Mouse (Mus musculus) liver, embryonic 12.5 days (tissue): Measurements from ENCODE around the gene Olfr665. TPM values are rescaled to one million over a fixed set of nuclear protein-coding genes. Genes with fewer than 3 reads are reported as not detected.
"Not testable (repeated sequence)": the region's sequence is repeated elsewhere in the genome, so short reads cannot be mapped to it uniquely, and the experiment has no call there.

Experiments used
- ATAC-seq: fragments of 200-750 bp; cut with Nextera tagmentation; 2 replicates; pipeline ENCODE4 v1.8.0; 2017; ENCODE audit warnings: moderate number of reproducible peaks, mild to moderate bottlenecking, moderate library complexity
- H3K27ac ChIP-seq: fragments of 300-500 bp; sonication (generic); 2 replicates; pipeline ENCODE4 v1.5.1; 2016; ENCODE audit warnings: mild to moderate bottlenecking
- H3K27me3 ChIP-seq: fragments of 300-500 bp; sonication (generic); replicated peaks from 2 replicates; pipeline ENCODE4 v1.6.1; 2016; ENCODE audit warnings: mild to moderate bottlenecking, moderate library complexity
- H3K36me3 ChIP-seq: fragments of 300-500 bp; sonication (generic); 2 replicates; pipeline ENCODE4 v1.6.1; 2016; ENCODE audit warnings: mild to moderate bottlenecking, moderate library complexity
- H3K4me1 ChIP-seq: fragments of 300-500 bp; sonication (generic); 2 replicates; pipeline ENCODE4 v1.6.1; 2016
- H3K4me2 ChIP-seq: fragments of 300-500 bp; sonication (generic); 2 replicates; pipeline ENCODE4 v1.6.1; 2016; ENCODE audit warnings: mild to moderate bottlenecking, moderate library complexity
- H3K4me3 ChIP-seq: fragments of 300-500 bp; sonication (generic); 2 replicates; pipeline ENCODE4 v1.5.1; 2016; ENCODE audit warnings: mild to moderate bottlenecking, moderate library complexity
- H3K9ac ChIP-seq: fragments of 300-500 bp; sonication (generic); 2 replicates; pipeline ENCODE4 v1.6.1; 2016; ENCODE audit warnings: mild to moderate bottlenecking, moderate library complexity
- H3K9me3 ChIP-seq: fragments of 300-500 bp; sonication (generic); replicated peaks from 2 replicates; pipeline ENCODE4 v1.6.1; 2016; ENCODE audit warnings: mild to moderate bottlenecking, moderate library complexity
- WGBS: fragments of 180-500 bp; shearing (Covaris S2); methylation state at CpG from one replicate; pipeline ENCODE4 v1.1.7; 2016; ENCODE audit not compliant: insufficient replicate concordance; 5-methylcytosine and 5-hydroxymethylcytosine counted together
- polyA plus RNA-seq: library from polyadenylated mRNA; unstranded; fragments of >200 nt; fragmentation: Nextera tagmentation; extraction: Ambion mirVana; gene quantifications from 2 replicates; pipeline ENCODE4 v1.2.1, GENCODE M21; 2016

The Olfr665 gene
- not detected in 2 replicates for polyA plus RNA-seq

GRCm38 (mm10) chr7:104877731-104878130 lies at the start of gene Olfr665:
TSS of gene Olfr665 (plus strand) at chr7:104878031.
- ATAC-seq, result no peak
- Histone ChIP-seq H3K4me2 (no peak within 1 kb of the TSS), H3K4me3 (no peak within 1 kb of the TSS), H3K4me1 (no peaks in the 10 kb centered on the region), H3K9ac (no peak within 1 kb of the TSS), H3K27ac (no peak within 1 kb of the TSS), H3K36me3 (no peaks in the 10 kb centered on the region), H3K9me3 (no peaks in the 10 kb centered on the region), H3K27me3 (no peaks in the 10 kb centered on the region)
- 18% methylated on average over 1 of the region's 1 CpGs for WGBS

- no peaks in the 10 kb centered on the region for H3K4me1 ChIP-seq
- H3K9ac ChIP-seq, result no peak within 1 kb of the TSS
- no peaks in the 10 kb centered on the region for H3K27me3 ChIP-seq
- no peaks in the 10 kb centered on the region for H3K9me3 ChIP-seq
- no peak within 1 kb of the TSS for H3K27ac ChIP-seq
- 35% methylated on average over 1 of the region's 1 CpGs for WGBS
- no peaks in the 10 kb centered on the region for H3K36me3 ChIP-seq
- no peak within 1 kb of the TSS for H3K4me2 ChIP-seq
- H3K4me3 ChIP-seq, result no peak within 1 kb of the TSS
- ATAC-seq, result no peak
These were observed 35.3 kb upstream of the Olfr665 start, which contains the start of gene Usp17lb for GRCm38 (mm10) chr7:104842503-104842902. TSS of gene Usp17lb (minus strand) at chr7:104842603.

GRCm38 (mm10) chr7:104843731-104844287 lies 34.0 kb upstream of the Olfr665 start:
- H3K4me1 ChIP-seq, result no peaks in the 10 kb centered on the region
- no peaks in the 10 kb centered on the region for H3K27me3 ChIP-seq
- no peak overlapping the region for H3K4me2 ChIP-seq
- no peak overlapping the region for H3K9ac ChIP-seq
- ATAC-seq, result no peak
- H3K27ac ChIP-seq, result no peak overlapping the region
- H3K4me3 ChIP-seq, result no peak overlapping the region
- WGBS, result 56% methylated on average over 1 of the region's 1 CpGs
- no peaks in the 10 kb centered on the region for H3K9me3 ChIP-seq
- no peaks in the 10 kb centered on the region for H3K36me3 ChIP-seq

- H3K27me3 ChIP-seq, H3K9ac ChIP-seq, H3K4me3 ChIP-seq, H3K36me3 ChIP-seq, H3K9me3 ChIP-seq, H3K4me1 ChIP-seq, H3K4me2 ChIP-seq, ATAC-seq, H3K27ac ChIP-seq: not testable (repeated sequence)
- WGBS, result 65% methylated on average over 2 of the region's 2 CpGs
These were observed 26.3 kb upstream of the Olfr665 start for GRCm38 (mm10) chr7:104851546-104851945.

- 51% methylated on average over 3 of the region's 3 CpGs for WGBS
These were observed 22.5 kb upstream of the Olfr665 start for GRCm38 (mm10) chr7:104855248-104855750.

GRCm38 (mm10) chr7:104856709-104857108 lies 21.1 kb upstream of the Olfr665 start, which contains the start of gene Usp17la:
TSS of gene Usp17la (plus strand) at chr7:104857009.
- H3K27me3 ChIP-seq, H3K4me3 ChIP-seq, H3K4me1 ChIP-seq, H3K9me3 ChIP-seq, H3K4me2 ChIP-seq, H3K36me3 ChIP-seq, H3K9ac ChIP-seq, ATAC-seq, H3K27ac ChIP-seq: not testable (repeated sequence)
- WGBS, result 64% methylated on average over 2 of the region's 2 CpGs

More at GRCm38 (mm10) chr7:104855248-104855750, 22.5 kb upstream of the Olfr665 start:
- no peaks in the 10 kb centered on the region for H3K27me3 ChIP-seq
- H3K36me3 ChIP-seq, result no peaks in the 10 kb centered on the region
- no peak overlapping the region for H3K4me3 ChIP-seq
- H3K27ac ChIP-seq, result no peak overlapping the region
- ATAC-seq, result no peak
- H3K9ac ChIP-seq, result no peak overlapping the region
- no peaks in the 10 kb centered on the region for H3K4me1 ChIP-seq
- H3K9me3 ChIP-seq, result 0 out of 2 replicates have a peak, but pooled peaks cover 4% of the 10 kb centered on the region
- no peak overlapping the region for H3K4me2 ChIP-seq

GRCm38 (mm10) chr7:104857683-104858082 lies 20.1 kb upstream of the Olfr665 start:
- no peak overlapping the region for H3K4me2 ChIP-seq
- H3K4me1 ChIP-seq, result no peaks in the 10 kb centered on the region
- H3K9me3 ChIP-seq, result 0 out of 2 replicates have a peak, but pooled peaks cover 4% of the 10 kb centered on the region
- no peak overlapping the region for H3K27ac ChIP-seq
- WGBS, result 38% methylated on average over 1 of the region's 1 CpGs
- no peak for ATAC-seq
- H3K27me3 ChIP-seq, result no peaks in the 10 kb centered on the region
- no peak overlapping the region for H3K4me3 ChIP-seq
- H3K9ac ChIP-seq, result no peak overlapping the region
- no peaks in the 10 kb centered on the region for H3K36me3 ChIP-seq

- H3K27ac ChIP-seq, result no peak overlapping the region
- no peaks in the 10 kb centered on the region for H3K4me1 ChIP-seq
- no peak overlapping the region for H3K4me2 ChIP-seq
- H3K27me3 ChIP-seq, result no peaks in the 10 kb centered on the region
- 0 out of 2 replicates have a peak, but pooled peaks cover 4% of the 10 kb centered on the region for H3K9me3 ChIP-seq
- no peak for ATAC-seq
- no peak overlapping the region for H3K4me3 ChIP-seq
- H3K36me3 ChIP-seq, result no peaks in the 10 kb centered on the region
- H3K9ac ChIP-seq, result no peak overlapping the region
- WGBS, result 64% methylated on average over 3 of the region's 3 CpGs
These were observed 16.4 kb upstream of the Olfr665 start for GRCm38 (mm10) chr7:104861381-104861780.

- Histone ChIP-seq H3K4me1 (no peaks in the 10 kb centered on the region), H3K9me3 (no peaks in the 10 kb centered on the region), H3K27ac (no peak within 1 kb of the TSS), H3K4me2 (no peak within 1 kb of the TSS), H3K9ac (no peak within 1 kb of the TSS), H3K27me3 (no peaks in the 10 kb centered on the region), H3K36me3 (no peaks in the 10 kb centered on the region), H3K4me3 (no peak within 1 kb of the TSS)
- no peak for ATAC-seq
- 52% methylated on average over 2 of the region's 2 CpGs for WGBS
These were observed 18.0 kb downstream of the Olfr665 start, which contains the start of gene Olfr666 for GRCm38 (mm10) chr7:104895852-104896251. TSS of gene Olfr666 (minus strand) at chr7:104895952.

- H3K36me3 ChIP-seq, result no peaks in the 10 kb centered on the region
- H3K27ac ChIP-seq, result no peak within 1 kb of the TSS
- no peak within 1 kb of the TSS for H3K4me3 ChIP-seq
- H3K9ac ChIP-seq, result no peak within 1 kb of the TSS
- no peaks in the 10 kb centered on the region for H3K9me3 ChIP-seq
- WGBS, result 70% methylated on average over 1 of the region's 1 CpGs
- no peak within 1 kb of the TSS for H3K4me2 ChIP-seq
- H3K4me1 ChIP-seq, result no peaks in the 10 kb centered on the region
- ATAC-seq, result no peak
- no peaks in the 10 kb centered on the region for H3K27me3 ChIP-seq
These were observed 43.6 kb downstream of the Olfr665 start, which contains the start of gene Olfr667 for GRCm38 (mm10) chr7:104921382-104921781. TSS of gene Olfr667 (minus strand) at chr7:104921482.

- H3K4me1 ChIP-seq, result no peaks in the 10 kb centered on the region
- H3K9me3 ChIP-seq, result no peaks in the 10 kb centered on the region
- H3K9ac ChIP-seq, result no peak within 1 kb of the TSS
- H3K36me3 ChIP-seq, result no peaks in the 10 kb centered on the region
- H3K27ac ChIP-seq, result no peak within 1 kb of the TSS
- H3K4me2 ChIP-seq, result no peak within 1 kb of the TSS
- 47% methylated on average over 1 of the region's 1 CpGs for WGBS
- H3K27me3 ChIP-seq, result no peaks in the 10 kb centered on the region
- ATAC-seq, result no peak
- H3K4me3 ChIP-seq, result no peak within 1 kb of the TSS
These were observed 50.1 kb downstream of the Olfr665 start, which contains the start of gene Olfr668 for GRCm38 (mm10) chr7:104927957-104928356. TSS of gene Olfr668 (minus strand) at chr7:104928057.
